Mouse (Mus musculus): ENCODE data around the gene Gpr162.

DNA sequence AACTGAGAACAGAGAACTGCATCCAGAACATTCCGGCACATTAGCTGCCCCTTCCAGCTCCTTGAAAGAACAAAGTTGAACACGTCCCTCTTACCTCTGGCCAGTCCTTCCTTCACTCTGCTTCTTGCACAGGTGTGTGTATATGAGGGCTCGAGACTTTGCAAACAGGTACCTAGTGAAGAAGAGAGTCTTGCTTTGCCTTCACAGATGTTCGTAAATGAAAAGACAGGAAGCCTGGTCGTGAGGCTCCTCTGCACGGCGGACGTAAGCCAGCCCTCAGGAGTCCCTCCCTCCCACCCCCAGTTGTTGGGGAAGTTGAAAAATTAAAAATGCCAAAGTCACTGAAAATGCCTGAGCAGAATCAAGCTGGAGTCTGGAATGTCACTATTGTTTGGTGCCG, 24.2 kb upstream of the Gpr162 start, which contains the start of gene Cd4:
- TF ChIP-seq POLR2A (IDR thresholded peaks at IDR 0.05; ENCODE audit: low read depth, low read length) (no peak), CTCF (conservative IDR thresholded peaks at IDR 0.05; ENCODE audit: insufficient read depth, insufficient read length, low read depth, low read length) (no peak)

Measured in kidney, adult 2 months (tissue).